Mouse (Mus musculus) intestine, embryonic 14.5 days (tissue): ENCODE measurements around the gene Pank4. TPM values are rescaled to one million over a fixed set of nuclear protein-coding genes. Genes with fewer than 3 reads are reported as not detected.

Experiments used
- ATAC-seq: fragments of 200-750 bp; cut with Nextera tagmentation; replicated peaks from 2 replicates; pipeline ENCODE4 v1.8.0; 2017; ENCODE audit warnings: low read depth, moderate number of reproducible peaks, moderate TSS enrichment, moderate library complexity; ENCODE audit not compliant: low FRiP score, low TSS enrichment
- DNase-seq: peaks from one replicate; pipeline ENCODE4 v3.0.0-alpha.2; 2018; ENCODE audit warnings: low spot score
- H3K27ac ChIP-seq: fragments of 300-500 bp; sonication (generic); 2 replicates; pipeline ENCODE4 v1.5.1; 2014; ENCODE audit warnings: low read depth, mild to moderate bottlenecking, control low read depth
- H3K27me3 ChIP-seq: fragments of 300-500 bp; sonication (generic); replicated peaks from 2 replicates; pipeline ENCODE4 v1.6.1; 2014; ENCODE audit warnings: low read length, control low read depth; ENCODE audit not compliant: control insufficient read depth, insufficient read depth
- H3K36me3 ChIP-seq: fragments of 300-500 bp; sonication (generic); 2 replicates; pipeline ENCODE4 v1.6.1; 2014; ENCODE audit warnings: low read length, control low read depth; ENCODE audit not compliant: control insufficient read depth, insufficient read depth
- H3K4me1 ChIP-seq: fragments of 300-500 bp; sonication (generic); replicated peaks from 2 replicates; pipeline ENCODE4 v1.6.1; 2014; ENCODE audit warnings: low read length, control low read depth, mixed read lengths; ENCODE audit not compliant: control insufficient read depth, insufficient read depth
- H3K4me2 ChIP-seq: fragments of 300-500 bp; sonication (generic); 2 replicates; pipeline ENCODE4 v1.6.1; 2014; ENCODE audit warnings: low read length
- H3K4me3 ChIP-seq: fragments of 300-500 bp; sonication (generic); 2 replicates; pipeline ENCODE4 v1.5.1; 2014; ENCODE audit warnings: low read depth, low read length, control low read depth, mixed read lengths
- H3K9ac ChIP-seq: fragments of 300-500 bp; sonication (generic); 2 replicates; pipeline ENCODE4 v1.6.1; 2014; ENCODE audit warnings: mild to moderate bottlenecking, low read length
- H3K9me3 ChIP-seq: fragments of 300-500 bp; sonication (generic); 2 replicates; pipeline ENCODE4 v1.6.1; 2016; ENCODE audit warnings: low read length, control low read depth; ENCODE audit not compliant: control insufficient read depth
- WGBS: fragments of 180-500 bp; shearing (Covaris S2); extraction: QIAGEN DNeasy Blood & Tissue Kit; methylation state at CpG from one replicate; pipeline ENCODE4 v1.1.7; 2014; 5-methylcytosine and 5-hydroxymethylcytosine counted together
- polyA plus RNA-seq: library from polyadenylated mRNA; unstranded; fragments of >200 nt; fragmentation: Nextera tagmentation; extraction: Ambion mirVana; gene quantifications from 2 replicates; pipeline ENCODE4 v1.2.1, GENCODE M21; 2014

The Pank4 gene
- polyA plus RNA-seq, 1 experiment from 2014 or later = 45.4 TPM

DNA sequence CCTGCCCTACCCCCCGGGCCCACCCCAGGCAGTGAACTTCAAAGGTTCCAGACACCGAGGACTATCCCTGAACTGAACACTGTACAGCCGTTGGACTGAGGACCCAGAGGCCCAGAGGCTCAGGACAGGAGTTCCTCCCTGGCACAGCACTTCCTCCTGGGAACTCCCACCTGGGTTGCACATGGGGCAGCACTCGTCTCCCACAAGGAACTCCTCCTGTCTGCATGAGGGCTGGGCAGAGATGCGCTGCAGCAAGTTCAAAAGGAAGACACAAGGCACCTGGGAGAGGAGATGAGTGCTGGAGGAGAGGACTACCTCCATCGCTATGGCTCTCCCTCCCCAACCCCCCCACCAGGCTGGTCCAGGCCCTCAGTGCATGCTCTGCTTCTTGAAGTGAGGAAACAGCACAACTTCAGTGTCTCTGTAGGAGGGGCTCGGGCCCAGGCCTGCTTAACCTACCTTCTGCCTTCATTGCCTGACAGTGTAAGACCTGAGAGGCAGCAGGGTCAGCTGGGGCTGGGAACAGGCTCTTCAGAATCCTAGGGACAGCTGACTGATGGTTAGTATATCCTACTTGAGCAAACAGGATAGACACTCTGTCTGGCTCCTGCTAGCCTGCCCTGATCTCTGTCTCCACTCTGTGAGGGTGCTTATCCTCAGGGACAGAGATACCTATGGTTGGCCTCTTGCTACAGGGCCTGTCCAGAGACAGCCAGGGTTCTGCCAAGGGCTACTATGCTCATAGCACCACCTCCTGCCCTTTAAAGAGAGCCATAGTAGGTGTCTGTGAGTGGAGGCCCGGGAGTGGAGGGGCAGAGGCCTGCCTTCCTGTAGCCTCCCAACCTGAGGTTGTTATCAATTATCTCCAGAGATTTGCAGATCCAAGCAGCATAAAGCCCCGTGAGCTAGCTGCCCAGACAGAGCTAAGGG lies 36.7 kb upstream of the Pank4 start:
- Histone ChIP-seq H3K27ac (peak overlapping the region; percentile 67), H3K9ac (no peak overlapping the region), H3K4me3 (peak overlapping the region; percentile 10; the same call in 1 of the 2 replicates), H3K4me2 (peak overlapping the region; percentile 48), H3K4me1 (peaks cover 25% of the 10 kb centered on the region), H3K36me3 (no peaks in the 10 kb centered on the region), H3K9me3 (no peaks in the 10 kb centered on the region), H3K27me3 (no peaks in the 10 kb centered on the region)
- ATAC-seq (0 out of 2 replicates have a peak, but pooled peaks have one; percentile 17), DNase-seq (no peak)
- 41% methylated on average over 9 of the region's 9 CpGs for WGBS

- H3K9me3 ChIP-seq = no peaks in the 10 kb centered on the region
- ATAC-seq (peak; percentile 53; the same call in 1 of the 2 replicates), DNase-seq (no peak)
- peaks cover 25% of the 10 kb centered on the region for H3K4me1 ChIP-seq
- no peaks in the 10 kb centered on the region for H3K27me3 ChIP-seq
- H3K36me3 ChIP-seq = no peaks in the 10 kb centered on the region
- 16% methylated on average over 5 of the region's 5 CpGs for WGBS
- peak overlapping the region; percentile 67 for H3K27ac ChIP-seq
- peak overlapping the region; percentile 48 for H3K4me2 ChIP-seq
- H3K9ac ChIP-seq = no peak overlapping the region
- H3K4me3 ChIP-seq = peak overlapping the region; percentile 10; the same call in 1 of the 2 replicates
Observed at GRCm38 (mm10) chr4:154927899-154928337, 36.0 kb upstream of the Pank4 start.

DNA sequence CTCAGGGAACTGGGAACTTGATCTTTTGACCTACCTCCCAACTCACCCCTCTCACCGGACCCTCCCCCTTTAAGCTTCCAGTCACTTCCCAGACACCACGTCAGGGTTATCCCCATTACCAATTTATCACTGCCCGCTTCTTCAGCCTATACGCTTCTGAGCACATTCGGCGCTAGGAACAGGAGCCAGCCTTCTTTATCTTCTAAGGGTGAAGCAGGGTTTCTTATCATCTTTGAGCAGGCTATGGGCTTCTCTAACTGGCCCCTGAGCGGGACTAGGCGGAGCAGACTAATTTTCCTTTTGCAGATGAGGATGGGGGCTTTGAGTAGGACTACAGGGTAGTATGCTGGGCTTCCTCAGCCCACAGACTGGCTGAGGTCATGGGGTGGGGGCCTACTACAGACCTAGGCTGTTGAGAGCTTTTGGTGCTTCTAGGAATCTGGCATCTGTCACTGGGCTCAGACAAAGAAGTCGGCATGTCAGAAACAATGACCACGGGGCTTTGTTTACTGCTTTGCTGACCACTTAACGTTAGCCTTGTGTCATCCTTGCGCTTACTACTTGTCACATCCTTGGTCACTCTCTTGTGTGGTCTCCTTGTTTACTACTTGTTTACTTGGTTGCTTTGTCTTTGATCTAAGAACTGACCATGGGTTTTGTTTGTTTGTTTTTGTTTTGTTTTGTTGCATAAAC lies 35.4 kb upstream of the Pank4 start, which contains the start of gene Tnfrsf14:
Gene Tnfrsf14, minus strand, starts transcription at position 169 of the 693 bp plus-strand sequence.
- DNase-seq (no peak), ATAC-seq (no peak)
- Histone ChIP-seq H3K27me3 (no peaks in the 10 kb centered on the region), H3K9ac (no peak within 1 kb of the TSS), H3K4me1 (peaks cover 25% of the 10 kb centered on the region), H3K27ac (peak within 1 kb of the TSS; percentile 67), H3K4me3 (peak within 1 kb of the TSS; percentile 10; the same call in 1 of the 2 replicates), H3K4me2 (peak within 1 kb of the TSS; percentile 48), H3K36me3 (no peaks in the 10 kb centered on the region), H3K9me3 (no peaks in the 10 kb centered on the region)
- WGBS = 26% methylated on average over 12 of the region's 12 CpGs

- Histone ChIP-seq H3K9me3 (no peaks in the 10 kb centered on the region), H3K4me3 (no peak overlapping the region), H3K9ac (no peak overlapping the region), H3K4me1 (peaks cover 25% of the 10 kb centered on the region), H3K27me3 (no peaks in the 10 kb centered on the region), H3K36me3 (no peaks in the 10 kb centered on the region), H3K27ac (no peak overlapping the region), H3K4me2 (no peak overlapping the region)
- DNase-seq (no peak), ATAC-seq (no peak)
- 78% methylated on average over 12 of the region's 12 CpGs for WGBS
Observed at GRCm38 (mm10) chr4:154929088-154929660, 34.7 kb upstream of the Pank4 start.

GRCm38 (mm10) chr4:154933306-154933907 lies 30.5 kb upstream of the Pank4 start:
- ATAC-seq = no peak
- no peaks in the 10 kb centered on the region for H3K36me3 ChIP-seq
- 57% methylated on average over 13 of the region's 13 CpGs for WGBS

DNA sequence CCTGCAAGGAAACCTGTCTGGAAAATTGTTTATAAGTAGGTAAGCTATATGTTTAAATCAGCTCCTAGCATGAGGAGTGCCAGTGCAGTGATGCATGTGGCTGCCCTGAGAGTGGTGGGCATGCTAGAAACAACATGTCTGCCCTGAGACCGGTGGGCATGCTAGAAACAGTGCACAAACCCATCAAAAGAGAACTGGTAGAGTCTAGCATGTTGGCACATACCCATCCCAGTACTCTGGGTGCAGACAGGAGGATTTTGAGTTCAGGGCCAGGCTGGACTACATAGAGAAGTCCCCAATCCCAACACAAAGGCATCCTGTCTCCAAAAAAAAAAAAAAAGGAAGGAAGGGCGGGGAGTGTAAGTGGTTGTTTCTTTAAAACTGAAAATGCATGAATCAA lies 29.1 kb upstream of the Pank4 start:
- Histone ChIP-seq H3K36me3 (no peaks in the 10 kb centered on the region), H3K4me1 (no peaks in the 10 kb centered on the region), H3K27ac (no peak overlapping the region), H3K4me3 (no peak overlapping the region), H3K27me3 (no peaks in the 10 kb centered on the region), H3K9me3 (no peaks in the 10 kb centered on the region), H3K4me2 (no peak overlapping the region), H3K9ac (no peak overlapping the region)
- ATAC-seq (no peak), DNase-seq (no peak)
- 91% methylated on average over 2 of the region's 2 CpGs for WGBS

More at GRCm38 (mm10) chr4:154933306-154933907, 30.5 kb upstream of the Pank4 start:
- Histone ChIP-seq H3K9me3 (no peaks in the 10 kb centered on the region), H3K4me2 (no peak overlapping the region), H3K27me3 (no peaks in the 10 kb centered on the region), H3K9ac (no peak overlapping the region), H3K4me1 (peaks cover 6% of the 10 kb centered on the region), H3K27ac (no peak overlapping the region), H3K4me3 (no peak overlapping the region)
- DNase-seq = no peak

GRCm38 (mm10) chr4:154935788-154936187 lies 28.1 kb upstream of the Pank4 start:
- H3K9ac ChIP-seq = no peak overlapping the region
- ATAC-seq (no peak), DNase-seq (no peak)
- H3K27me3 ChIP-seq = no peaks in the 10 kb centered on the region
- H3K4me3 ChIP-seq = no peak overlapping the region
- no peak overlapping the region for H3K27ac ChIP-seq
- 73% methylated on average over 7 of the region's 7 CpGs for WGBS
- H3K4me2 ChIP-seq = no peak overlapping the region
- no peaks in the 10 kb centered on the region for H3K4me1 ChIP-seq
- no peaks in the 10 kb centered on the region for H3K36me3 ChIP-seq
- no peaks in the 10 kb centered on the region for H3K9me3 ChIP-seq
